Mouse (Mus musculus): ENCODE data around the gene Gjd3. TPM values are rescaled to one million over a fixed set of nuclear protein-coding genes. Genes with fewer than 3 reads are reported as not detected.

Gjd3 gene
- polyA plus RNA-seq, 1 experiment from 2014 or later = 1.9 TPM

- no peaks in the 10 kb centered on the region for H3K27me3 ChIP-seq (ENCODE audit: control insufficient read depth, insufficient read depth, low read length)
- TF ChIP-seq CTCF (IDR thresholded peaks at IDR 0.05; ENCODE audit: low read depth) (no peak), EP300 (optimal IDR thresholded peaks at IDR 0.05) (no peak)
- DNase-seq (ENCODE audit: low spot score) (no peak), ATAC-seq (ENCODE audit: low FRiP score, low TSS enrichment) (no peak)
- peaks cover 36% of the 10 kb centered on the region for H3K4me1 ChIP-seq (replicated peaks; ENCODE audit: control insufficient read depth, insufficient read depth)
- no peaks in the 10 kb centered on the region for H3K36me3 ChIP-seq (ENCODE audit: control insufficient read depth, insufficient read depth, low read length)
- 0 out of 2 replicates have a peak overlapping the region, but pooled peaks have one; percentile 41 for H3K9ac ChIP-seq (ENCODE audit: low read length)
- no peak overlapping the region for H3K4me3 ChIP-seq (ENCODE audit: low read depth, low read length)
- H3K4me2 ChIP-seq (replicated peaks; ENCODE audit: low read depth) = no peak overlapping the region
- WGBS = 67% methylated on average over 7 of the region's 7 CpGs
- H3K27ac ChIP-seq (replicated peaks) = peak overlapping the region; percentile 92
- no peaks in the 10 kb centered on the region for H3K9me3 ChIP-seq (ENCODE audit: control insufficient read depth, low read length)
Observed at GRCm38 (mm10) chr11:98949958-98950460, 32.8 kb downstream of the Gjd3 start.

GRCm38 (mm10) chr11:98949242-98949957, 33.4 kb downstream of the Gjd3 start:
- peak overlapping the region; percentile 41 for H3K9ac ChIP-seq (ENCODE audit: low read length)
- H3K4me2 ChIP-seq (replicated peaks; ENCODE audit: low read depth) = no peak overlapping the region
- H3K36me3 ChIP-seq (ENCODE audit: control insufficient read depth, insufficient read depth, low read length) = no peaks in the 10 kb centered on the region
- H3K4me1 ChIP-seq (replicated peaks; ENCODE audit: control insufficient read depth, insufficient read depth) = peaks cover 33% of the 10 kb centered on the region
- 53% methylated on average over 12 of the region's 12 CpGs for WGBS
- no peak overlapping the region for H3K4me3 ChIP-seq (ENCODE audit: low read depth, low read length)
- no peaks in the 10 kb centered on the region for H3K9me3 ChIP-seq (ENCODE audit: control insufficient read depth, low read length)
- no peak for ATAC-seq (ENCODE audit: low FRiP score, low TSS enrichment)
- peak overlapping the region; percentile 92 for H3K27ac ChIP-seq (replicated peaks)
- DNase-seq (ENCODE audit: low spot score) = no peak
- no peaks in the 10 kb centered on the region for H3K27me3 ChIP-seq (ENCODE audit: control insufficient read depth, insufficient read depth, low read length)
- no peak for TF ChIP-seq EP300 (optimal IDR thresholded peaks at IDR 0.05)
- no peak for TF ChIP-seq CTCF (IDR thresholded peaks at IDR 0.05; ENCODE audit: low read depth)

- H3K36me3 ChIP-seq (ENCODE audit: control insufficient read depth, insufficient read depth, low read length) = no peaks in the 10 kb centered on the region
- H3K9ac ChIP-seq (ENCODE audit: low read length) = no peak overlapping the region
- H3K4me2 ChIP-seq (replicated peaks; ENCODE audit: low read depth) = no peak overlapping the region; the same call in 1 of the 2 replicates
- H3K4me1 ChIP-seq (replicated peaks; ENCODE audit: control insufficient read depth, insufficient read depth) = peaks cover 42% of the 10 kb centered on the region
- WGBS = 45% methylated on average over 18 of the region's 18 CpGs
- H3K4me3 ChIP-seq (ENCODE audit: low read depth, low read length) = no peak overlapping the region
- DNase-seq (ENCODE audit: low spot score) (peak; percentile 54), ATAC-seq (ENCODE audit: low FRiP score, low TSS enrichment) (no peak; the same call in 1 of the 2 replicates)
- H3K27ac ChIP-seq (replicated peaks) = peak overlapping the region; percentile 73
- no peaks in the 10 kb centered on the region for H3K27me3 ChIP-seq (ENCODE audit: control insufficient read depth, insufficient read depth, low read length)
- no peaks in the 10 kb centered on the region for H3K9me3 ChIP-seq (ENCODE audit: control insufficient read depth, low read length)
- TF ChIP-seq CTCF (IDR thresholded peaks at IDR 0.05; ENCODE audit: low read depth) = no peak
- TF ChIP-seq EP300 (optimal IDR thresholded peaks at IDR 0.05) = no peak
Observed at GRCm38 (mm10) chr11:98947969-98948569, 34.7 kb downstream of the Gjd3 start.

- ATAC-seq (ENCODE audit: low FRiP score, low TSS enrichment) = no peak
- Histone ChIP-seq H3K27me3 (ENCODE audit: control insufficient read depth, insufficient read depth, low read length) (no peaks in the 10 kb centered on the region), H3K27ac (replicated peaks) (peak overlapping the region; percentile 98), H3K36me3 (ENCODE audit: control insufficient read depth, insufficient read depth, low read length) (no peaks in the 10 kb centered on the region), H3K9me3 (ENCODE audit: control insufficient read depth, low read length) (no peaks in the 10 kb centered on the region), H3K4me3 (ENCODE audit: low read depth, low read length) (no peak overlapping the region), H3K9ac (ENCODE audit: low read length) (peak overlapping the region; percentile 43), H3K4me2 (replicated peaks; ENCODE audit: low read depth) (peak overlapping the region; percentile 25; the same call in 1 of the 2 replicates), H3K4me1 (replicated peaks; ENCODE audit: control insufficient read depth, insufficient read depth) (peaks cover 48% of the 10 kb centered on the region)
- DNase-seq (ENCODE audit: low spot score) = peak; percentile 58
- 50% methylated on average over 3 of the region's 3 CpGs for WGBS
- TF ChIP-seq EP300 (optimal IDR thresholded peaks at IDR 0.05) = no peak
- TF ChIP-seq CTCF (IDR thresholded peaks at IDR 0.05; ENCODE audit: low read depth) = no peak
Observed at GRCm38 (mm10) chr11:98945605-98945977, 37.2 kb downstream of the Gjd3 start.

DNA sequence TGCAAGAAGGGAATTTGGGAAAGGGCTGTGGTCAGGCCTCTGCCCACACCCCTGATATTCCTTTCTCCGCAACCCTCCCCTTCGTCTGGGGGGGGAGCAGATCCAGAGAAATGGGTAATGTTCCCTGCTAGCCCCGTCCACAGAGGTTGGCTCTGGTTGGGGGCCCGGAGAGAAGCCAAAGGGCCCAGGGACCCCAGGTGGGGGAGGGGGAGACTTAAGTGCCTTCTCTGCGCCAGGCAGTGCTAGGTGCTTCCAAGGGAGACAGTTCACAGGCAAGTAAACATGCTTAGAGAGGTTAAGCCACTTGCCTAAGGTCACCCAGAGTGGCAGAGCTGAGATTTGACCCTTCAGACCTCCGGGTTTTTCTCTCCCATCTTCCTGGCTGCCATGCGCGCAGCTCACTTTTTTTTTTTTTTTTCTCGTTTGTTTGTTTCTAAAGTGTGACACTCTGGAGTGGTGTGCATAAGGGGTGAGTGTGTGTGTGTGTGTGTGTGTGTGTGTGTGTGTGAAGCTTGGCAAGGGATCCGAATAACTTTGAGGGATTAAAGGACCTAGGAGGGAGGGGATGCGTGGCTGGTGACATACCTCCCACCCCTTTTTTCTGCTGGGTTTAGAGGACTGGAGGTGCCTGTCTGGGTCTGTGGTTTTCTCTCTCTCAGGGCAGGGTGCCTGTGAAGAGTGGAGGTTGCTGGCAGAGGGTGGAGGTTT, 37.8 kb downstream of the Gjd3 start:
- Histone ChIP-seq H3K9me3 (ENCODE audit: control insufficient read depth, low read length) (no peaks in the 10 kb centered on the region), H3K4me2 (replicated peaks; ENCODE audit: low read depth) (peak overlapping the region; percentile 93), H3K27ac (replicated peaks) (peak overlapping the region; percentile 98), H3K36me3 (ENCODE audit: control insufficient read depth, insufficient read depth, low read length) (no peaks in the 10 kb centered on the region), H3K4me1 (replicated peaks; ENCODE audit: control insufficient read depth, insufficient read depth) (peaks cover 47% of the 10 kb centered on the region), H3K27me3 (ENCODE audit: control insufficient read depth, insufficient read depth, low read length) (no peaks in the 10 kb centered on the region), H3K9ac (ENCODE audit: low read length) (peak overlapping the region; percentile 56), H3K4me3 (ENCODE audit: low read depth, low read length) (no peak overlapping the region)
- ATAC-seq (ENCODE audit: low FRiP score, low TSS enrichment) = no peak
- WGBS = 28% methylated on average over 10 of the region's 11 CpGs
- DNase-seq (ENCODE audit: low spot score) = no peak
- no peak for TF ChIP-seq EP300 (optimal IDR thresholded peaks at IDR 0.05)
- TF ChIP-seq CTCF (IDR thresholded peaks at IDR 0.05; ENCODE audit: low read depth) = no peak

All from stomach, postnatal 0 days (tissue).